Mouse (Mus musculus) layer of hippocampus, postnatal 14 days (tissue): ENCODE results near the gene Smarca5. TPM values are rescaled to one million over a fixed set of nuclear protein-coding genes. Genes with fewer than 3 reads are reported as not detected.

Experiments used
- DNase-seq, 2 experiments: peaks; one replicate each; pipeline ENCODE4 v3.0.0; 2021 to 2022; ENCODE audit warnings: low spot score in 2 of 2, mixed read lengths in 1 of 2
- long read RNA-seq, 2 experiments: library from polyadenylated mRNA; stranded (forward); transcript quantifications; one replicate each; pipeline ENCODE4 v2.0.0; 2021
- total RNA-seq, 2 experiments: library from RNA; stranded (reverse); gene quantifications; 2 replicates each; pipeline ENCODE4 v1.2.3; 2021

Gene Smarca5
- 10 to 100 TPM; 53.6 to 57.3 TPM for total RNA-seq
- long read RNA-seq, experiment 1, full-length matches to known transcripts, result 46 of 52 reads
- long read RNA-seq, experiment 1, partial matches to known transcripts, result 5 of 52 reads
- long read RNA-seq, experiment 1, other reads (novel, unspliced or antisense), result 1 of 52 reads
- long read RNA-seq, experiment 2, full-length matches to known transcripts, result 49 of 63 reads
- long read RNA-seq, experiment 2, partial matches to known transcripts, result 9 of 63 reads
- long read RNA-seq, experiment 2, other reads (novel, unspliced or antisense), result 5 of 63 reads

GRCm38 (mm10) chr8:80739155-80739924 is at the start of gene Smarca5:
Smarca5 (minus strand) TSS chr8:80739497.
- DNase-seq, result peak; percentile 93 to 95

- DNase-seq, result no peak
Observed at GRCm38 (mm10) chr8:80784559-80784958, 45.3 kb upstream of the Smarca5 start.

- no peak for DNase-seq
Observed at GRCm38 (mm10) chr8:80783271-80783670, 44.0 kb upstream of the Smarca5 start.

- no peak for DNase-seq
Observed at GRCm38 (mm10) chr8:80781338-80781737, 42.0 kb upstream of the Smarca5 start.

- DNase-seq, result no peak
Observed at GRCm38 (mm10) chr8:80780271-80780670, 41.0 kb upstream of the Smarca5 start.

GRCm38 (mm10) chr8:80776436-80776835 is 37.1 kb upstream of the Smarca5 start:
- DNase-seq, result no peak

GRCm38 (mm10) chr8:80772732-80773460 is 33.6 kb upstream of the Smarca5 start:
- peak in 1 of 2 experiments; percentile 44 for DNase-seq

GRCm38 (mm10) chr8:80768451-80768850 is 29.2 kb upstream of the Smarca5 start:
- DNase-seq, result no peak

GRCm38 (mm10) chr8:80753017-80753715 is 13.9 kb upstream of the Smarca5 start:
- peak; percentile 73 to 85 for DNase-seq

- no peak for DNase-seq
Observed at GRCm38 (mm10) chr8:80752429-80752828, 13.1 kb upstream of the Smarca5 start.

GRCm38 (mm10) chr8:80749091-80749490 is 9.8 kb upstream of the Smarca5 start:
- DNase-seq, result no peak

- no peak for DNase-seq
Observed at GRCm38 (mm10) chr8:80739932-80740331, 635 bp upstream of the Smarca5 start.

GRCm38 (mm10) chr8:80738388-80739154 is 726 bp downstream of the Smarca5 start:
- peak; percentile 56 to 58 for DNase-seq

- no peak for DNase-seq
Observed at GRCm38 (mm10) chr8:80738046-80738387, 1.3 kb downstream of the Smarca5 start.

- no peak for DNase-seq
Observed at GRCm38 (mm10) chr8:80732326-80732725, 7.0 kb downstream of the Smarca5 start.

- DNase-seq, result no peak
Observed at GRCm38 (mm10) chr8:80714461-80714860, 24.8 kb downstream of the Smarca5 start.

GRCm38 (mm10) chr8:80710670-80711400 is 28.5 kb downstream of the Smarca5 start:
- DNase-seq, result peak in 1 of 2 experiments; percentile 16

GRCm38 (mm10) chr8:80688141-80688540 is 51.2 kb downstream of the Smarca5 start:
- DNase-seq, result peak; percentile 36 to 41

GRCm38 (mm10) chr8:80683756-80684335 is 55.5 kb downstream of the Smarca5 start:
- DNase-seq, result no peak
